Mouse (Mus musculus) neutrophil, adult 5-6 weeks (primary cell): ENCODE data around the gene Pemt. TPM values are rescaled to one million over a fixed set of nuclear protein-coding genes. Genes with fewer than 3 reads are reported as not detected.

Experiments used
- ATAC-seq: fragments of 151-379, 151-347 bp; 2 replicates; pipeline ENCODE4 v1.8.0; 2017; ENCODE audit warnings: mild to moderate bottlenecking, moderate TSS enrichment; ENCODE audit not compliant: insufficient number of reproducible peaks, poor library complexity, low FRiP score, severe bottlenecking; ENCODE audit errors: extremely low read depth
- total RNA-seq: library from RNA; stranded (forward); fragments of 200-1000 nt; gene quantifications from 2 replicates; pipeline ENCODE4 v1.2.3, GENCODE M21; 2017

Gene Pemt
- not detected in 2 replicates for total RNA-seq

DNA sequence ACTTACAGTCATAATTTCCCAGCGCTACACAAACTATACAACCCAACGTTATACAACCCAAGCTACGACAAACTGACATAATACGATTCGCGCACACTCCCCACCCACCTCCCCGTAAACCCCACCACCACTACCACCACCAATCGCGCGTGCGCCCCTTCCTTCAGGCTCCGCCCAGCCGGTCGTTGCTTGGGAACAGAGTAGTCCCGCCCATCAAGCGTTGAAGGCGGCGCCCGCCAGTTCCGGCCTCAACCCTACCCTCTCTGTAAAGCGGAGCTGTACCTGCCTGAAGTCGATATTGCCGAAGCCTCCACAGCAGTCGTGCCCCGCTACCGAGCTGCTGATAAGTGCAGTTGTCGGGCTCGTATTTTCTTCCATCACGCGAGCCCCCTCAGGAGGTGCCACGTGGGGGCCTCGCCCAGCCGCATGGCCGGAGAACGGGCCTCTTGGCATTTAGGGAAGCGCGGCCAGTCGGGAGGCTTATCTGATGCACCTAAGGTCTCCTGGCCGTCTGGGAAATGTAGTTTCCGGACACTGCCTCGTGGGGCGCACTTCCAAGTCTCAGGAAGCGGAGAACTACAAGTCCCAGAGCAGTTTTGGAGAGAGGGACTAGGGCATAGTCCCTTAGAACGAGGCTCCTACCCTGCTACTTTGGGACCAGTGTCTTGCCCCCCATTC is at the start of gene Pemt:
Gene Pemt, minus strand, starts transcription at position 432 of the 678 bp plus-strand sequence.
- peak; percentile 90 for ATAC-seq

DNA sequence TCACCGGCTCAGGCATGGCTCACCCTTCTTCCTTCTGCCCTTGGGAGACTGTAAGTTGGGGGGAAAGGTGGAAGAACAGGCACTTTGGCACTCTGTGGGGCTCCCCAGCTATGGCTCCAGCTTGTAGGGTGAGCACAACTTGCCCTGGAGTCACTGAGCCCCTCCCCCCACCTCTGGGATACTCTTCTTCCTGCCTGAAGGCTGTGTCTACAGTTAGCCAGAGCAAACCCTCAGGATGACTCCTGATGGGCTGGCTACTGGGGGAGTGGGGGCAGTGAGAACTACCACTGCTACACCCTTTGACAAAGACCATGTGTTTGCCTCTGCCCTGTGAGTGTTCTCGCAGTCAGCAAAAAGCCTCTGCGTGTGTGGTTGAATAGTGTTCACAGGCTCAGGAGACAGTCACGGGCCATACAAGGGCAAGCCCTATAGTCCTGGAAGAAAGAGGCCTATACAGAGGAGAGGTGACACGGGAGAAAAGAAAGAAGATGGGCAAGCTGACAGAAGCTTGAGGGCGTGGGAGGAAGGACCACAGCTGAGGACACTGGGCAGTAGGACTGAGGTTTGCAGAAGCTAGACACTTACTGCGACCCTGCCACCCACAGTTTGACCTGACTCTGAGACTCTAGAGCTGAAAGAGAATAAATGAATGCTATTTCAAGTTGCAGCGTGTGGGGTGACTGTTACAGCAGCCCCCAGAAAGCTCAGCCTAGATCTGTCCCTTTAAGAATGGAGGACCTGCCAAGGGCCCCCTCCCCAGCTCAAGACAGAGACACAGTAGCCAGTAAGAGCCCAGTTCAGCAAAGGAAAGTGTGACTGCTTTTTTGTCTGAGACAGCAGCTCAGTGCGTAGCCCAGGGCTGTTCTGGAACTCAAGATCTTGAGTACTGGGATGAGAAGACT is 48.9 kb upstream of the Pemt start:
- no peak for ATAC-seq

DNA sequence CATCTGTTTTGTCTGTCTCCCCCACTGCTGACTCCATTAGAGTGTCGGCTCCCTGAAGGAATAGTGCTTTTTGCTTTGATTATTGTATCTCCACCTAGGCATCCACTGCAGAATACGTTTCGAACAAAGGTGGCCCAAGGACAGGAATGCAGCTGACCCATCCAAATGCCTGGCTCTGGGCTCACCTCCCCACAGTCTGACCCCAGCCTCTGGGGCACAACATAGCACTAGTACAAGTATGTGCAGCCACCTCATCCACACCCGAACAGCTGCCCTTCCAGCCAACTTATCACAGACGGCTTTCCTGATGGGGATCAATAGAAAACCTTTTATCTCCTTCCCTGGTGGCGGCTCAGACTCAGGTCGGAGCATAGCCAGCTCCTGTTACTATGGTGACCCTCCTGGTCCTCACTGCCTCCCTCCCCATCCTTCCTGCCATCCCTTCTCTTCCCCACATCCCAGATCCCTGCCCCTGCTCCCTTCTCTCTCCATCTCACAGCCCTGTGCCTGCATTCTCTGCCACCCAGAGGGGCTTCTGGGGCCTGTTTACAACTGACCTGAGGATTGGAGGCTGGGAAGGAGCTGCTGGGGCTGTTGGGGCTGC is 47.8 kb upstream of the Pemt start:
- no peak for ATAC-seq

DNA sequence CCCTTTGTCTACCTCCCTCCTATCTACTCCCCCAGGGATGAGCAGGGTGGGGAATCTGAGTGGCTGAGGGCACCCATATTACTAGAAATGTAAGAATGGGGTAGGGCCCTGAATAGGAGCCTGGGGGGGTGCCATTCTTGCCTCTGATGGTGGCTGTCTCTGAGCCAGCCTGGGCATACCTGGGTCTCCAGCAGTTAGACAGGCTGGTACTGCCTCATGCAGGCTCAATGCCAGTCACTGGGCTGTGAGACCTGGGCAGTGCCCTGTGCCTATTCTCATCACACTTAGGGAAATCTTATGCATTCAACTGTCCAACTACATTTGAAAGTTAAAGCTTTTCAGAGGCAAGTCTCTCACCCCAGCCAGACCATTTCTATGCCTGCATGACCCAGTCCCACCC is 46.9 kb upstream of the Pemt start:
- no peak for ATAC-seq

DNA sequence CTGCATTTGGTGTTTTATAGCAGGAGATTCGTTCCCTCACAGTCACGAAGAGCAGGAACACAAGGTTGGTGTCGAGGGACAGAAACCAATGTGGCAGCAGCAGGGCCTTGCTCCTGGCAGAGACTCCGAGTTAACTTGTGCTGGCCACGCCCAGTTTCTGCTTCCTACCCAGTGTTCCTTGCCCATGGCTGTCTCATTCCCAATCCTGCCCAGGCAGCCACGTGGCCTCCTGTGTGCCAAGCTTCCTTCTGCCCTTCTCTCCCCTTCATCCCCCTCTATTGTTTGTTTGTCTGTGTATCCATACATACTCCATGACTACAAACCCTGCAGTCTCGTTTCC is 45.1 kb upstream of the Pemt start:
- ATAC-seq, result no peak

DNA sequence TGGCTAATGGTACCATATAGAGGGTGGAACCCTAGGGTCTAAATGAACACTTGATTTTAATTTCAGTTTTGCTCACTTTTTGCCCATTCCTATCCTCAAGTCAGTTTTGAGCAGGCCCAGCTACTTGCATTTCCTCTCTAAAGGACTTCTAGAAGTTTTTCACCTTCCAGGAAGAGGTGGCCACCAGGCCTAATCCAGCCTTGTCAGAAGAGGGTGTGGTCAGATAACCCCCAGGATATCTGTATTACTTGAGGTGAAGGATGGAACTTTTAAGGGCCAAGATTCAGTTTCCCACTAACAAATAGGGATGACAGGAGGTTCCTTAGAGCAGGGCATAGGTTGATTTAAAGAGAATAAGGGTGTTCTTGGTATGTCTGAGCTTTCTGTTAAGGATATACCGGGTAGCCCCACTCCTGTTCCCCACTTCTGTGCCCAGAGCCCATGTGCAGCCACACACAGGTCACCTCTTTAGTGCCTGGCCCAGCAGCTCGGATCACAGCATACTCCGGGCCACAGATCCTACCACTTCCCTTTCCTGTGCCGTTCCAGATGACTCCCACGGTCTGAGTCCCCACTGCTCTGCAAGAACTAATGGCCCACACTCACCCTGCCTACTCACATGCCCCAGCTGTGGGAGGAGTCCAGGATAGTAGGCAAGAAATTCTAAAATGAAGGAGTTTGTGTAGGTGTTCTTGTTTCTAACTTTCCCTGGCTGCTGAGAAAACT is 44.6 kb upstream of the Pemt start:
- no peak for ATAC-seq

DNA sequence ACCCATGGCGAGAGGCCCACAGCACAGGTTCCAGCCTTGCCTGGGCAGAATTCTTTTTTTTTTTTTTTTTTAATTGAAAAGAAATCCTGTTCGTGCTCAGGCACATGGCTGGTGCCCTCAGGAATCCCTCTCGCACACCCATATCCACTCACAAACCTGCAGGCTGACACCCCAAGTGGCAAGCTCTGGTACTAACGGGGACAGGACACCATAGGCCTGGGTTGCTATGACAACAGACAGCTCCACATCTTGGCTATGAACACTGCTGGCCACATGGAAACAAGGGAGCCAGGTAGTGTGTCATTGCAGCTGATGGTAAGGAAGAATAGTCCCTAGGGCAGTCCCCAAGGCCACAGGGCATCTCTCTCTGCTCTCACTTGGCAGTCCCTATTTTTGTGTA is 42.7 kb upstream of the Pemt start:
- no peak for ATAC-seq

DNA sequence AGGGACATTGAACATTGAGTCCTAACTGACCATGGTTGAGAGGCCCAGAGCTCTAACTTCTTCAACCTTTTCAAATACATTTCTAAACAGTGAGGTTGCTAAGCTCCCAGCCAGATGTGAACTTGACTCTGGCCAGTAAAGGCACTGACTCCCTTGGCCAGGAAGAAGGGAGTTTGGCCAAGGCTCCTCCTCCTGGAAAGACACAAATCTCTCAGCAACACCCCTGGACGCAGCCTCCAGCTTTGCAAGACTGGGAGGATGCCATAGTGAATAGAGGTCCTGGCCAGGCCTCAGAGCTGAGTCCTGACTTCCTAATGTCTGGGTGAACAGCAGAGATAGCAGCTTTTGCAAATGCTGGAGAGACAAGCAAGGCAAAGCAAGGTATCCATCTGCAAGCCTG is 40.4 kb upstream of the Pemt start:
- no peak for ATAC-seq

DNA sequence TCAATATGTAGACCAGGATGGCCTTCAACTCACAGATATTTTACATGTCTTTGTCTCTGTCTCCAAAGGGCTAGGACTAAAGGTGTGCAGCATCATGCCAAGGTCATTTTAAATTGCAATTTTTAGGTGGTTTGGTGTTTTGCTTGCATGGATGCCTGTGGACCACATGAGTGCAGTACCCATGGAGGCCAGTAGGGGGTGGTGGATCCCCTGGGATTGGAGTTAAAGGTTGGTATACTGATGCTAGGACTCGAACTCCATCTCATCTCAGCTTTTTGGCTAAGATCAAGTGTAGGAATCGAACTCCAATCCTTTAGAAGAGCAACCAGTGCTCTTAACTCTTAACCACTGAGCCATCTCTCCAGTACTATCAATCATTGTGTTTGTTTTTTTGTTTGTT is 38.3 kb upstream of the Pemt start:
- ATAC-seq, result peak; percentile 64

DNA sequence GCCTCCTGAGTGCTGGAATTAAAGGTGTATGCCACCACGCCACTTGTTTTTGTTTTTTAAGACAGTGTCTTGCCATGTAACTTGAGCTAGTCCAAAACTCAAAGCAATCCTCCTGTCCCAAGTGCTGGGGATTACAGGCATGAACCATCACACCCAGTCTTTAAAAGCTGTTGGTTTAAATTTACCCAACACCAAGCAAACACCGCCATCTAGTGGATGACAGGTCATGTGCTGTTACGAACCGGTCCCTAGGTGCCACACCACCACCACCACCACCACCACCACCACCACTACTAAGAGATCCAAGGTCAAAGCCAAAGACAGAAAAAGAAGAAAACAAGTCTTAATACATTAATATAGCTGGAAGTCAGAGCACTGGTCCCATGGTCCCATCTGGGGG is 30.5 kb upstream of the Pemt start:
- ATAC-seq, result peak; percentile 76

DNA sequence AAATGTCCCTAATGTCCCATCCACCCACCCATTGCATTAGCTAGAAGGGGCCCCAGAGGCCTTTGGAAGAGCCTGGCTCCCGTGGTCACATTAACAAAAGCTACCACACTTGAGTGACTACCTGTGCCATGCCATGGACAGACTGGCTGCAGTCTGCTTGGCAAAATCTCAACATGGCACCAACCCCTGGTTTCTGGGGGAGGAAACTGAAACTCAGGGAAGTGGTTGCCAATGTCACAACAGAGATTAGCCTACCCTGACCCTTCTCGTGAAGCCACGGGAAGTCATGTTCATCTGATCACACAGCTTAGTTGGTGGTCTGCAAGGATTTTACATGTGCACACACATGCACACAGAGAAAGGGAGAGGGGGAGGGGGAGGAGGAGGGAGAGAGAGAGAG is 29.9 kb upstream of the Pemt start:
- ATAC-seq, result no peak

DNA sequence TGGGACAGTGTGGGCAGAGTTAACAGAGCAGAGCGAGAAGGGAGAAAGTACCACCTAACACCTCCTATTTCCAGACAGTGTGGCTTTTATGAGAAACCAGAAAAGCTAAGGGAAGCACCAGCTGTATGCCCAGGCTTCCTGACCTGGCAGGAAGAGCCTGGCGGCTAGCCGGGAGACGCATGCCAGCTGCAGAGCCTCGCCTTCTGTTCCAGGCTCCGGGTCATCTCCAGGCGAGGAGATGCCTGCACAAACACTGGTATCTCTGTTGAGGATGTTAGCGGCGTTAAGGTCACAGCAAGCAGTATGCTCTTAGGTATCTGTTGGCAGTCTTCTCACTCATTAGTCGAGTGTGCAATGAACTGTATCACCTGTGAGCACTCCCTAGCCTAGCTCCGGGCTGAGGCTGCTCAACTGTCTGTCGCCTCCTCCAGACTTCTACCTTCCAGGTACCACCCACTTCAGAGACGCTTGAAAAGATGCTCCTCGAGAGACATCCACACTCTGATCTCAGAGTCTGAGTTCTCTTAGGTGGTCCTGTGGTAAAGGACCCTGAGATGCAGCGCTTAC is 27.7 kb upstream of the Pemt start:
- ATAC-seq, result no peak

DNA sequence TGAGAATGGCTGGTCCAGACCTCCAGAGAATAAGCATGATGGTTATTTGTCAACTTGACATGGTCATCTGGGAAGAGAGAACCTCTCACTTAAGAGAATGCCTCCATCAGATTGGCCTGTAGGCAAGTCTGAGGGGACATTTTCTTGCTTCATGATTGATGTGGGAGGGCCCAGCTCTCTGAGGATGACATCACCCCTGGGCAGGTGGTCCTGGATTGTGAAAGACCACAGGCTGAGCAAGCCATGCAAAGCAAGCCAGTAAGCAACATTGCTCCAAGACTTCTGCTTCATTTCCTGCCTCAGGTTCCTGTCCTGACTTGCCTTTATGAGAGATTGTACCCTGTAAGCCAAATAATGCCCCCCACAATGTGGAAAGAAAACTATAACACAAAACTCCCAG is 26.8 kb upstream of the Pemt start:
- no peak for ATAC-seq

DNA sequence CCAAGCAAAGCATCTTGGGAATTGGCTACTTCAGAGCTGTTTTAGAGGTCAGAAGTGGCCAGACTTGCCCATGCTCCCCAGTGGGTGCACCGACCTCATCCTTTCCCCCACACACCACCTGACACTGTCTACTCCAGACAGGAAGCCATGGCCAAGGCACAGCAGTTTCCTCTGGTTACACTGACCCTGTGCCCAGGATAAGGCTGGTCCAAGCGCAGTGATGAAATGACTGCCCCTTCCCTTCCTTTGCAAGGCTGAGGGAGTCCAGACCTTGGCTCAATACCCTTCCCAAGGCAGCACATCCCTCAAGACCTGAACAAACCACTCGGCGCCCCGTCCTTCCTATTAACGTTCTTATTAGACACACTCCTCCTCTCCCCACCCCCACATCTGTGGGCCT is 24.9 kb upstream of the Pemt start:
- no peak for ATAC-seq

DNA sequence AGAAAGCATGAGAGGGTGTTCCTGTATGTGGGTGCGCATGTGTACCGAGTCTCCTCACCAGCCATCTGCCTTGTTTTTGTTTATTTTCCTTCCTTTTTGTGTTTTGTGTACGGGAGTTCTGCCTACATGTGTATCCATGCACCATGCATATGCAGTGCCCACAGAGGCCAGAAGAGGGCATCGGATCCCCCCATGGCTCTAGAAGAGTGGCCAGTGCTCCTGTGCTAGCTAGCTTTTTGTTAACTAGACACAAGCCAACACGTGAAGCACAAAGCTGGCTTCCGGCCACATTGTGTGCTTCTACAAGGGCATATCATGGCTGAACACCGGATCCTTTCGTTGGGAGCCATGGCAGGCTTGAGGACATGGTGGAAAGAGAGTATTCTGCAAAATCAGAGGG is 24.3 kb upstream of the Pemt start:
- ATAC-seq, result 0 out of 2 replicates have a peak, but pooled peaks have one; percentile 47

DNA sequence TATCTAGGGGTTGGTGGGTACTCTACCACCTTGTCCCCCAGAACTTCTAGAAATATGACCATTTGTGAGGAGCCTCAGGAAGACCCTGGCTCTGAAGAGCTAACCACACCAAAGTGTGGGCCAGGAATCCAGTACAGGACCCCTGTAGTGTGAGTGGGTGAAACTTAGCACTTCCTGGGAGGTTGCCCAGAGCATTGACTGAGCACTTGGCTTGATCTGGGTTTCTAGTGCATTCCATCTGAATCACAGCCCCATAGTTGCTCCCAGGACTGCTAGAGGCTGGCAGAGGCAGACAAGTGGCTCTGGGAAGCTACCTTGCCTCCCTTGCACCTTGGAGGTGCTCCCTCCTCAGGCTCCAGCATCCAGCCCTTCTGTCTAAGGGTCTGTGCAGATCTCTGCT is 22.3 kb upstream of the Pemt start:
- no peak for ATAC-seq

DNA sequence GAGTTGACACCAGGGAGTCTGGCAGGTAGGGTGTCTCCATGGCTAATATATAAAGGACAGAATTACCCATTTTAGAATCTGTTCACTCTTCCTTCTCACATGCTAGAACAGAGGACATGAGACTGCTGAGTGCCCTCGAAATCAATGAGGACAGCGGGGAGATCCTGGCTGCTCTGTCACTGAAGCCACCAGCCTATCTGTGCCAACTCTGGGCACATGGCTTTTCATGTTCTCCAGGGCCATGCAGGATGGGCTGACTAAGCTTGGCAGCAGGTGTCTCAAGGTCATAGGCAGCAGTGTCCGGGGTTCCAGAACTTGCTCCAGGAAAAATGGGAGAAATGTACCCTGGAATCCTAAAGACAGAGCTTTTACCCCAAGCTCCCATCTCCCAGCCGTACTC is 21.4 kb upstream of the Pemt start:
- ATAC-seq, result no peak

DNA sequence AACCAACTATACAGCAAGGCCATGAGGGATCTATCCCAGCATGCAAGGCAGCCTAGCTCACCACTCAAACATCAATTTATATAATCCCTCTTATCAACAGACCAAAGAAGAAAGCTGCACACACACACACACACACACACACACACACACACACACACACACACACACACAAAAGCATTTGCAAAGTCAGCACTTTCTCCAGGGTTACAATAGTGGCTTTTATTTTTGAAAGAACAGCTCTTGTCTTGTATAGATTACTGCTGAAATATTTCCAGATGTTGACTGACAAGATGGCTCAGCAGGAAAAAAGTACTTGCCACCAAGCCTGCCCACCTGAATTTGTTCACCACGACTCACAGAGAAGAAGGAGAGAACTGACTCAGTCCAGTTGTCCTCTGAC is 19.0 kb upstream of the Pemt start:
- ATAC-seq, result no peak

DNA sequence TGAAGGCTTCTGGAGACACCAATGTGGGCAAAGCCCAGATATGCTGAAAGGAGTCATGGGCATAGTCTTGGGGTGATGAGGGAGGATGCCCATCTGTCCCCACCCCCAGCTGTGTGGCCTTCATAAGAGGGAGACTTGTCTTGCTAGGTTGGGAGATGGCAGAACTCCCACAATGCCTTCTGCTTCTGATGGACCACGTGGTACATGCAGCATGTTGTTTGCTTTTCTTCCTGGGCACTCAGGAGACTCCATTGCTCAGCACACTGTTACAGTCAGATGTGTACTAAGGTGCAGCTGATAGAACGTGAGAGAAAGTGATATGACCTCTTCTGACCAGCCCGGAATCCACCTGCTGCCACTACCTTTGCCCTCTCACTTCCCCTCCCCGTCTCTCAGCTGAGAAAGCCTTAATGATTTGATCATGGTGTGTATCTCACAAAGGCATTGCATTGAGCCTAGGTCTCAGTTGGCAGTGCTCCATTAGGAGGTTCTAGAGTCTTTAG is 15.3 kb upstream of the Pemt start:
- ATAC-seq, result no peak
